Mouse (Mus musculus) T-helper 1 cell (primary cell): ENCODE data around the gene Aff4.

Experiments used
- in situ Hi-C: fragments of 300-600 bp; cut with MboI, MseI; formaldehyde crosslinking; loops from one replicate; pipeline ENCODE4 v1.15.1; 2025; ENCODE audit warnings: high pct_unique_total_duplicates

Aff4 gene

GRCm38 (mm10) chr11:53458996-53459395, 108.4 kb downstream of the Aff4 start:
- in situ Hi-C loops = no loop called here

- in situ Hi-C loops = no loop called here
These were observed 109.6 kb downstream of the Aff4 start for GRCm38 (mm10) chr11:53460192-53460591.

GRCm38 (mm10) chr11:53461727-53462126, 111.1 kb downstream of the Aff4 start:
- in situ Hi-C loops = no loop called here

- in situ Hi-C loops = no loop called here
These were observed 113.2 kb downstream of the Aff4 start for GRCm38 (mm10) chr11:53463551-53464424.

GRCm38 (mm10) chr11:53466231-53466971, 115.8 kb downstream of the Aff4 start:
- in situ Hi-C loops = loop anchor here (5.0 kb wide), 1 partner anchor 271 kb away; no protein-coding TSS in a partner anchor

- in situ Hi-C loops = loop anchor here (5.0 kb wide), 1 partner anchor 268 kb away; no protein-coding TSS in a partner anchor
These were observed 118.8 kb downstream of the Aff4 start for GRCm38 (mm10) chr11:53469294-53469967.

GRCm38 (mm10) chr11:53469968-53470695, 119.5 kb downstream of the Aff4 start, which contains the start of gene Gm9837:
Gene Gm9837 (minus strand): TSS chr11:53470479.
- in situ Hi-C loops = loop anchor here (5.0 kb wide), 1 partner anchor 267 kb away; no protein-coding TSS in a partner anchor
